Mouse (Mus musculus) CD8-positive naive resting alpha-beta T cell, adult 2 months (primary cell): Measurements from ENCODE around the gene Svep1.

Experiments used
- DNase-seq, 2 experiments: peaks; one replicate each; pipeline ENCODE4 v3.0.0; 2022; ENCODE audit warnings: low read depth in 2 of 2, low spot score in 2 of 2

Svep1 gene

GRCm38 (mm10) chr4:58206115-58206945 lies at the start of gene Svep1:
Svep1 (minus strand) TSS chr4:58206859.
- DNase-seq: no peak

- DNase-seq: no peak
Observed at GRCm38 (mm10) chr4:58253410-58253809, 46.8 kb upstream of the Svep1 start.

- no peak for DNase-seq
Observed at GRCm38 (mm10) chr4:58252381-58252780, 45.7 kb upstream of the Svep1 start.

GRCm38 (mm10) chr4:58245544-58245943 lies 38.9 kb upstream of the Svep1 start:
- no peak for DNase-seq

- DNase-seq: no peak
Observed at GRCm38 (mm10) chr4:58240416-58240815, 33.8 kb upstream of the Svep1 start.

GRCm38 (mm10) chr4:58235828-58236227 lies 29.2 kb upstream of the Svep1 start:
- DNase-seq: no peak

- DNase-seq: no peak
Observed at GRCm38 (mm10) chr4:58223499-58223898, 16.8 kb upstream of the Svep1 start.

- DNase-seq: no peak
Observed at GRCm38 (mm10) chr4:58211374-58211773, 4.7 kb upstream of the Svep1 start.

- no peak for DNase-seq
Observed at GRCm38 (mm10) chr4:58210557-58211090, 4.0 kb upstream of the Svep1 start.

- DNase-seq: no peak
Observed at GRCm38 (mm10) chr4:58205750-58206114, 927 bp downstream of the Svep1 start.

GRCm38 (mm10) chr4:58201703-58202102 lies 5.0 kb downstream of the Svep1 start:
- DNase-seq: no peak

- no peak for DNase-seq
Observed at GRCm38 (mm10) chr4:58200826-58201225, 5.8 kb downstream of the Svep1 start.

GRCm38 (mm10) chr4:58197230-58197629 lies 9.4 kb downstream of the Svep1 start:
- no peak for DNase-seq

- DNase-seq: no peak
Observed at GRCm38 (mm10) chr4:58196795-58197194, 9.9 kb downstream of the Svep1 start.

- no peak for DNase-seq
Observed at GRCm38 (mm10) chr4:58195936-58196335, 10.7 kb downstream of the Svep1 start.

GRCm38 (mm10) chr4:58189281-58189680 lies 17.4 kb downstream of the Svep1 start:
- no peak for DNase-seq

GRCm38 (mm10) chr4:58185401-58185800 lies 21.3 kb downstream of the Svep1 start:
- DNase-seq: no peak

GRCm38 (mm10) chr4:58184681-58185341 lies 21.8 kb downstream of the Svep1 start:
- DNase-seq: no peak

GRCm38 (mm10) chr4:58183897-58184296 lies 22.8 kb downstream of the Svep1 start:
- no peak for DNase-seq

- DNase-seq: no peak
Observed at GRCm38 (mm10) chr4:58178489-58178888, 28.2 kb downstream of the Svep1 start.

- no peak for DNase-seq
Observed at GRCm38 (mm10) chr4:58177256-58177655, 29.4 kb downstream of the Svep1 start.

GRCm38 (mm10) chr4:58174435-58174987 lies 32.1 kb downstream of the Svep1 start:
- no peak for DNase-seq
